Mouse (Mus musculus) cerebellum, adult 8-10 months (tissue): ENCODE data around the gene Gm20388.

ENCODE experiments used
- DNase-seq: peaks from one replicate; pipeline ENCODE4 v3.0.0; 2022

Gene Gm20388

DNA sequence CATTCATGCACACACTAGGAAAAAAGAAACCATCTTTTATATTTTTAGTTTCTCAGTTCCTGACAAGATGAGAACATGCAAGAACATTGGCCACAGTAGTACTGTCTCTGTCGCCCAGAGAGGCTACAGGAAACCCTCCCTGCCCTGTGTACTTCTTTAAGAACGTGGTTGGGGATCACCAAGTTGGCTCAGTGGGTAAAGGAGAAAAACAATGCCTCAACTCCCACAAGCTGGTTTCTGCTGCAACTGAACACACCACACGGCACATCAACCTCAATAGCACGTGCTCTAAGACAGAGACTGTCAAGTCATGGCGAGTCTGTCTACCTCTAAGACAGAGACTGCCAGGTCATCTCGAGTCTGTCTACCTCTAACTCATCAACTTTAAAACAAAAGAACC lies 3042.4 kb downstream of the Gm20388 start:
- no peak for DNase-seq

DNA sequence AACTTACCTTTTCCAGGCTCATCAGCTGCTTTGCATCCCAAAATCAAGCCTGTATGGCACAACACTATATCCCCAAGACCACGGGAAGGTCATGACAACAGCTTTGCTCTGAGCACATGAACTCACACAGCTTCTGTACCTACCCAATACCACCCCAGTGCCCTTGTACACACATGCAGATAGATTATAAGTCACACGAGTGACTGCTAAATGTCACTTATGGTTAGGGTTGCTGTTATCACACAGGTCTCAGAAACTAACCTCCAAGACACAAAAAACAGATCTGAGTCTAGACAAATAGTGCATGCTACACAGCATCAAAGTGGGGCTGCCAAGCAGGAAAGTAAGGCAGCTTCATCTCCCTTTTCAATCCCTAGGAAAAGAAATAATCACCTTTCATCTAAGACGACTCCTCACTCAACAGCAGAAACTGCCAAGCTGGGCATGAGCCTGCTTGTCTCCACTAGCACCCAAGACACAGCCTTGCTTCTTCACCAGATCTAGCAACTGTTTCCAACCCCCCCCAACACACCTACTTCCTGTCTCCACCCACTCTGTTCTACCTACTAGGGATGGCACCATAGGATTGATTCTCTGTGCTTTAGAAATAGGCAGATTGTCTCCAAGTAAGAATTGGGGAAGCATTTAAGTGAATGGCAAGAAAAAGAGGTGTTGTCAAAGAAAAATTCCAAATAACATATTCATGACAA lies 3043.6 kb downstream of the Gm20388 start:
- DNase-seq = no peak

DNA sequence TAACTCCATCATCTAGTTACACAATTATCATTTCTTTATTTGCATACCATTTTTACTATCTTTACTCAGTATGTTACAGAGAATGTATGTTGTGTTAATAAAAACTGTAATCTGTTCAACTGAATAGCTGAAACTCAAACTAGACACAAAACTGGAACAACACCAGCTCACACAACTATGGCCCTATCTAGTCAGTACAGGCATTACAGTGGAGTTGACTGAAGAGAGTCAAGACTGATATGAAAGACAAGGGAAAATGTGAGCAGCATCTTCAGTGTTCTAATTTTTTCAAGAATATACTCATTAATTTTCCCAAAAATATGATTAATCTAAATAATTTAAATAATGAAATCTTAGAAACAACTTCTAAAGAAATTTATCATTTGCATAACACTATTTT lies 3044.6 kb downstream of the Gm20388 start:
- DNase-seq = no peak

DNA sequence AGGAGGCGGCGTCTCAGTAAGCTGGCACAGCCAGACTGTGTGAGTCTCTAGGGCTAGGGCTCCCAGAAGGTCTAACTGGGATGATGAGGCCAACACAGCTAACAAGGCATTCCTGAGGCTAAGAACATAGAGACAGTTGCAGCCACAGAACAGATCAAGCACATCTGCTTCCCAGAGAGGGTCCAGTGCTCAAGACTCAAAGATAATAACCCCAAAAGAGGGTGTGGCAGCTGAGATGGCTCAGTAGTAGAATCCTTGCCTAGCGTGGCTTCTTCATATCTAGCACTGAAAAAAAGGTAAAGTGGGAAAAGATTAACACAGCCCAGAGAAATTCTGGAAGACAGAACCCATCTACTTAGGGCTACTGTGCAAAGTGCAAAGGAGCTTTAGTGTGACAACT lies 3045.4 kb downstream of the Gm20388 start:
- DNase-seq = no peak

DNA sequence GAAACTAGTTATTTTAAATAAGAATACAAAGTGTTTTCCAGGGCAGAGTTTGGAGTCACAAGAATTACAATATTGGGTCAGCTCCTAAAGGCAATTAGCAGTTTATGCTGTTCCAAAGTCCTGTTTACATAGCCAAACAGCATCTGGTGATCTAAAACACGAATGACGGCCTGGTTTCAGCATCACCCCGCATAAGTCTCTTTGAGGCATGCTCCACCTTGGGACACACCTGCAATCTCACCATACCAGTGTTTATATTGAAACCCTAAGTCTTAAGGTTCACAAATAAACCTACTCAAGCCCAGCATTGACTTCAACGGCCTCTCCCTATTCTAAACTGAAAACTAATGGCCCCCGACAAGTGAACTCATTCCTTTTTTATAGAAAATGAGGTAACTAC lies 3049.7 kb downstream of the Gm20388 start:
- no peak for DNase-seq

DNA sequence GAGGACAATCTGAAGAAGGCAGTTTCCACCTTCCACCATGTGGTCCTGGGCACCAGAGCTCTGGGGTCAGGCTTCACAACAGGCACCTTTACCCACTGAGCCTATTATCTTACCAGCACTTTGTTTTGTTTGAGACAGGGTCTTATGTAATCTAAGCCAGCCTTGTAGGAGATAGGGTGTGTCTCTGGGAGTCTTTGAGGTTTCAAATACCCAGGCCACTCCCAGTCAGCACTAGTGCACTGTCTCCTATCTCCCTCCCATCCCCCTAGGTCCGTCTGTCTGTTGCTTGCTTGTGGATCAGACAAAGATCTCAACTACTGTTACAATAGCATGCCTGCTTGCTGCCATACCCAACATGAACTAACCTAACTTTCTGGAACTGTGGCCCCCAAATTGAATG lies 3050.3 kb downstream of the Gm20388 start:
- no peak for DNase-seq

DNA sequence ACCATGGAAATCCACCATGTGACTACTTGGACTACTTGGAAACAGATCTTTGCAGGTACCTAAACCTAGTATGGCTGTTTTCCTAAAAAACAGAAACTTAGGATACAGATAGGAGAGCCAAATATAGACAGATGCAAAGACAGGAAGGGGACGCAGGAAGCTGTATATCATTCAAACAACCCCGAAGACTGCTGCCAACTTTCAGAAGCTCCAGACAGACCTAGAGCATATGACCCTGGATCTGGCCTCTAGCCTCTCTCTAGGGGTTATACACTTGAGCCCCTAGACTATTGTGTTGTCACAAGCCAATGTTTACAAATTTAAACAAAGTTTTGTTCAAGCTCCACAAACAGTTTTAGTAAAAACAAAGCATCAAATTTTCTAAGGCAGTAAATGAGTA lies 3050.8 kb downstream of the Gm20388 start:
- no peak for DNase-seq

DNA sequence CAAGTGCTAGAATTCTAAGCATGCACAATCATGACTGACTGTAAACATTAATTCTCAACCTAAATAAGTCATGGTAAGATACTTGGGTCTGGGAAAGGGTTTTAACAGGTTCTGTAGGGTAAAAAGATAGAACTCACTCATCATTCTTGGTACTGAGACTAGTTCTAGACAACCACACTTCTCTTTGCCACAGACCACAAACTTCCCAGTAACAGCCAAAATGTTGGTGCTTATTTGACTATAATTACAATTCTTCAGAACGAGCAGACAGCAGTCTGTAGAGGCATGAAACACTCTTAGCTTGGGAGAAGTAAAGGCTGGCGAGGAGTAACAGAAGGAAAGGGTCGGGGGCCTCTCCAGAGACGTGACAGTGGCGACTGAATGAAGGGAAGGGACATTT lies 3051.4 kb downstream of the Gm20388 start:
- no peak for DNase-seq

DNA sequence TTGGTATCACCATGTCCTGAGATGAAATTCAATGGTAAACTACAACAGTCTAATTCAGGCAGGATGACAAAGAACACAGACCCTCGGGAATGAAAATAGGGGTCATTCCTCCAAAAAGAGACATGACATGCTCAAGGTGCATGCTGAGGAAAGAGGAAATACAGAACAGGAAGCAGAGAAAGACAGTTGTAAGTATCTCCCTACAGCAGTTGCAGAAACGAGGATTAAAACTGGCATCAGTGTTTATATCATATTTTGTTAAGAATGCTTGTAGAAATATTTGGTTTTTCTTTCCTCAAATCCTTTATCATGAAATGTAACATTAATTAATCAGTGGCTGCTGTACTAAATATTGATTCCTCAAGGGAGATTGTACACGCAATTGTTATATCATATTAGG lies 3056.0 kb downstream of the Gm20388 start:
- DNase-seq = no peak

DNA sequence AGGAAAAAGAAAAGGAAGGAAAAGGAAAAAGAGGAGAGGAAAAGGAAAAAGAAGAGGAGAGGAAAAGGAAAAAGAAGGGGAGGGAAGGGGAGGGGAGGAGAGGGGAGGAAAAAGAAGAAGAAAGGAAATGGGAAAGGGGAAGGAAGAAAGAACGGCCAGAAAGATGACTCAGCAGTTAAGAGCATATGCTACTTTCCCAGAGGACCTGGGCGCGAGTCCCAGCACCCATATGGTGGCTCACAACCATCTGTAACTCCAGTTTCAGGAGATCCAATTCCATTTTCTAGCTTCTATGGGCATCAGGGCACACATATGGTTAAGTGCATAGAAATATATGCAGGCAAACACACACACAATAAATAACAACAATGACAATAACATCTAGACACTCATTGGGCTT lies 3057.5 kb downstream of the Gm20388 start:
- DNase-seq = no peak

DNA sequence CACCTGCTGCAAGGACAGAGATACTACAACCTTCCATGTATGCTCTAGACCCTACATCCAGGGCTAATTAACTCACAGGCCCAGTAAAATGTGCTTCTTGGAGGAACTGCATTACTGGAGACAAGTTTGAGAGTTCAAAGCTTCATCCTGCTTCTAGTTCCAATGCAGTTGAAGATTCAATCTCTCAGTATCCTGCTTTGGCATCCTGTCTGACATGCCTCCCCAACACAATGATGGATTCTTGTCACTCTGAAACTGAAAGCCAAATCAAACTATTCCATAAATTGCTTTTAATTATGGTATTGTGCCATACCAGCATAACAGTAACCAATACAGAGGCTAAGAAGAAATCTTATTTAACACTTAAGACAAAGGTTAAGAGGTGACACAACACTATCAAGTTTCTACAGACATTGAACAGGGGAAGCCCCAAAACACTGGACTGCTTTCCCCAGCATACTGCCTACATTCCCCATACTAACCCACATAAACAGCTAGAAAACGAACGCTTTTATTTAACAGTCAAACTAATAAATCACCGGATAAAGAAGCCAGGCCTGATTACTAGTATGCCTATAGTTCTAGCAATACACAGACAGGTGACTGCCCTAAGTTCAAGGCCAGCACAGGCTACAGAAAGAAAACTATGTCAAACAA lies 3059.5 kb downstream of the Gm20388 start:
- no peak for DNase-seq

DNA sequence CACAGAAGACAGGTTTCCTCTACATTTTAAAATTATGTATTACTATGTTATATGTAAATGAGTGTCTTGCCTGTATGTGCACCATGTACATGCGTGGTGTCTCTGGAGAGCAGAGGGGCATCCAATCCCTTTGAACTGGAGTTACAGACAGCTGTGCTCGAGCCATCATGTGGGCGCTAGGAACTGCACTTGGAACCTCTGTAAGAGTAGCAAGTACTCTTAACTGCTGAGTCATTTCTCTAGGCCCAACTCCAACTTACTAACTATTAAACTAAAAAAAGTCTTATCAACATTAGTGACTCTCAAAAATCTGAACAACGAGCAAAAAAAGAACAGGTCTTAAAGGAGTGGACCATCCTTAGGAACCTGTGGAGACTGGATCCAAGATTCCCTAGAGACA lies 3065.4 kb downstream of the Gm20388 start:
- DNase-seq = no peak

DNA sequence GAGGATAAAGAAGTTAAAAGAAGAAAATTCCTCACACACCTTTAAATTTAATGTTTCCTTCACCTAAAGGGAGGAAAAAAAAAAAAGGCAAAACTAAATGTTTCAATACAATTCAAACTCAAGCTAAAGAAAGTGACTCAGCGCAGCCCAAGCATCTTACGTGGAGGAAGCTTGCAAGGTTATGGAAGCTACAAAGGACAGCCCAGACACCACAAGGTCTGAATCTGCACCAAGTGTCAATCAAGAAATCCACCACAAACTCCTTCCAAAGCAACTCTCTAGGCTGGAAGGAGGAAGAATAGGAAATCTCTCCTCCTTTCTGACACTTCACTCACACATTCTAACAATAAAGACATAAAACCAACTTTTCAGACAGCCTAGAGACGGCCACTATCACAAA lies 3068.8 kb downstream of the Gm20388 start:
- no peak for DNase-seq

DNA sequence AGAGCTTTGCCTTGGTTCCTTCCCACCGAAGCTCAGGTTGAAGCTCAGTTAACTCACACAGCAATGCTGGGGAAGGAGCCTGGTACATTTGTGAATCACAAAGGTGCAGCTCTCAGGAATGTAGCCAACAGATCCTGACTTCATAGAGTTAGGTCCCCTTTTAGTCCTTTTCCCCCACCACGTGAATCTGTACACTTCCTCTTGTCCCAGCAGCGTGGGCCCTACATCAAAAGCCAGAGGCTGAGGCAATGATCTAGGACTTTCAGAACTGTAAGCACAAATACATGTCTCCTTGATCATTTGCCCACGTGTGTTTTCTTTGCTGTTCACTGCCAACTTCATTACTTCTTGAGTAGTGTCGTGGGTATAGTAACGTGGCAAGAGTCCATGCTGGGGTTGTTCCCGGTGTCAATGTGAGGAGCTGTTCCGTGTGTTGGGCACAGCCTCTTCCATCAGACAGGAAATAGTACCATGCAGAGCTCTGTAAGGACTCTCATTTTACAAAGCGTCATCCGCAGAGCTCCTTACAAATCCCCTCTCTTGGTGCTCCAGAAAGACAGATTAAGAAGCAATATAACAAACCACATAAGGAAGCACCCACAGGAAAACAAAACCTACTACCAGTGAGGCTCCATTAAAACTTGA lies 3069.3 kb downstream of the Gm20388 start:
- DNase-seq = no peak

DNA sequence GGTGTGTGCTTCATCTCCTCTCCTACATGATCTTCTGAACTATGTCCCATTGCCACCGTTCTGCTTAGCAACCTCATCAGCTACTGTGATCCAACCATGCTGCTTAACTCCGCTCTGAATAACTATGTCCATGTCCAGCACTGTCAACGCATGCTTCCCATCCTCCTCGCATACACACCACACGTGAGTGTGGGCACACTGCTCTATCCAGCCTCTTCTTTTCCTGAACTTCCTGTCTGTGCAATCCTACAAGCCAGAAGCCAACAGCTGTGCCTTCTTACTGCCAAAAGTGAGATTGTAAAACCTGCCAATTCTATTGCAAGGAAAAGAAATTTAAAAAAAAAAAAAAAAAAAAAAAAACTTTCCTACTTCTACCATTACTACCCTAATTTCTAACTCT lies 3071.0 kb downstream of the Gm20388 start:
- DNase-seq = no peak

DNA sequence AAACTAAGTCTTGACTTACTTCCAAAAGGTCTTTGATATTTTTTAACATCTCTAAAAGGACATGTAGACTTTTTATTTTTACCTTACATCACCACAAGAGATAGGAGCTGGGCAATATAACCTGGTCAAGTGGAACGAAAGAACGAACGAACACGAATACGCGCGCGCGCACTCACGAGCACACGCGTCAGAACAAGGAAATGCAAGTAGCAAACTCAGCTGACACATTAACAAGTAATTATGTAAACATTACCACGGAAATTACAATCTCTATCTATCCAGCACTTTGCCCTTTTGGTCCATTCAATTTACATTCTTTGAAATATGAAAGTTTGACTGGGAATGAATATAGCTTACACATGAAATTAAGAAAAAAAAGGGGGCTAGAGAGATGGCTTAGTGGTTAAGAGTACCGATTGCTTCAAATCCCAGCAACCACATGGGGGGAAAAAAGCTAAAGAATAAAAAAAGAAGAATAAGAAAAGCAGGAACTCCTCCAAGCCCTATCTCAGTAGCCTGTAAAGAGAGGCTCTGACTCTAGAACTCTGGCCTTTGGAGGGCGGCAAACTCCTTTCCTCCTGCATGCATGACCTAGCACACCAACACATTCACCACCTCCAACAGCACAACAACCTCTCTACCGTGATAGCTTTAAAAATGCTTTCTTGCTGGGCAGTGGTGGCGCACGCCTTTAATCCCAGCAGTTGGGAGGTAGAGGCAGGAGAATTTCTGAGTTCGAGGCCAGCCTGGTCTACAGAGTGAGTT lies 3072.7 kb downstream of the Gm20388 start:
- no peak for DNase-seq

DNA sequence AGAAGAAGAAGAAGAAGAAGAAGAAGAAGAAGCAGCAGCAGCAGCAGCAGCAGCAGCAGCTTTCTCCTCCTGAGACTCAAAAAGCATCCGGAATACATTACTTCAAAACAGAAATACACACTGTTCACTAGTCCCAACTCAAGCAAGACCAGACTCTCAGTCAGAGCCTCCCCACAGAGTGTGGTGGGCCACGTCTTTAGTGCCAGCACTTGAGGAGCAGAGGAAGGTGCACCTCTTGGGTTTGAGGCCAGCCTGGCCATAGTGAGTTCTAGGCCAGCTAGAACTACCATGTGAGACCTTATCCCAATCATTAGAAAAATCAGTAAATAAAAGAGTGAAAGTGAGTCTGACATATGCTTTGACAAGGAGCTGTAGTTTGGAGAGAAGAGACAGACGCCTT lies 3073.5 kb downstream of the Gm20388 start:
- no peak for DNase-seq

DNA sequence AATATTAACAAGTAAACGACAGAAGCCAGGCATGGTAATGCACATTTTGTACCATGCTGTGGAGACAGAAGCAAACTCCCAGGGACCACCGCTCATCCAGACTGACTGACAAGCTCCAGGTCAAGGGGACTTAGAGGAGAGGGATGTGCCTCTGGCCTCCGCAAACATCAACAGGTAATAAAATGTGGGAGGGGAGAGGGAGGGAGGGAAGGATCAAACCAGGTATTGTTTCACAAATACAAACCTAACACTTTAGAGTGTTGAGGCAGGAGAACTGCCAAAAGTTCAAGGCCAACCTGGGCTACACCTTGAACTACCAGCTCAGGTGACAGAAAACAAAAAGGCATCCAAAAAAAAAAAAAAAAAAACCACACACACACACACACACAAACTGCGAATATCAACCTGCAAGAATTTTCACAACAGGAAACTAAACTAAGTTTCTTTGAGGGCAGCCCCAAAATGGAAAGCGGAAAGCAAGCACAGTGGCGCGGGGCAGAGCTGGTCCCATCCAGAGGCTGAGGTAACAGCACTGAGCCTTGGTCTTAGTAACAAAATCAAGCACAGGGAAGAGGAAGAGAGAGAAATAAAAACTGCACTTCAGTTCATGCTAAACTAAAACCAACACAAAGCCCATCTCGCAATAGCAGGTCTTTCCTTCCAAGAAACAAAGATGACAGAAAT lies 3076.0 kb downstream of the Gm20388 start:
- no peak for DNase-seq

DNA sequence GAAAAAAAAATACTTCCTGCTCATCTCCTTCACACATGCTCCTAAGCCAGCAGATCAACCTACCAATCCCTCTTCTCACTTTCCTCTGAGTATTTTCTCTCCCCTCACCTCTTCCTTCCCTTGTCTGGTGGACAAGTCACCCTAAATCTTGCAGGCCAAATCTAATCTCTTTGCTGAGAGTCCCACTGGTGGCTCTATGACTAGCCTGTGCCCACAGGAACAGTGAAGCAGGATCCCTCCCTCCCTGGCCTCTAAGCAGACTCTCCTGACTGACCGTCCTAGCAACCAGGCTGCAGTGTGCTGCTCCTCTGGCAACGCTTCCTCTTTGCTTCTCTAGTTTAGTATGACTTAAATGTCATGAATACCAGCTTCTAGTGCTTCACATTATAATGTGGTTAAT lies 3076.6 kb downstream of the Gm20388 start:
- no peak for DNase-seq

DNA sequence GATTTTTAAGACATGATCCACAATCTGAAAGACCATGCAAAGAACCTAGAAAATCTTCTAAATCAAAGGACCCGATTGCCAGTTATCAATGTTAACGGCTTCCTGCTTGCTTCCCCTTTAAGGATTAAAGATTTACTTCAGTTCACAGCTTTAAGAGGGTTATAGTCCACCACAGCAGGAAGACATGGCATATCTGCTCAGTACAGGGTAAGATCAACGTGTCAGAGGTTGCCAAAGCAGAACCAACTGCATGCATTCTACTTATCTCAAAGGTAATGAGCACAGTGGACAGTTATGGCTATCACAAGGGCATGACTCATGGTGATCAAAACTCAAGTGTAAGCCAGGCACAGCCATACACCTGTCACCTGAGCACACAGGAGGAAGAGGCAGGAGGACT lies 3078.3 kb downstream of the Gm20388 start:
- DNase-seq = no peak

DNA sequence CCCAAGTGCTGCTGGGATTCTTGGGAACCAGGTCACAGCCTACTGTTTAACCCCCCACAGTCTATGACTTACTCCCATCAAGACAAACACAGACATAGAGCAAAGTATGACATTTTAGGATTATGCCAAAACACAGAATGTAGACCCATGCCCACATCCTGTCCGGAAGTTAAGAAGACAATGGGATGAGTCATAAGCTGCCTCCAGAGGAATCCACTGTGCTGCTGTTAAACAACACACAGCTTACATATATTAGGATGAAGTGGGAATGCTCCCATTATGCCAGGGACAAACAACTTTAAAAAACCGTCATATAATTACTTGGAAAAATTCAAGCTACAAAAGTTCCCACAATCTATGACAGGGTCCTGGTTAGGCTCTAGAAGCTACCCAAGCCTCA lies 3079.3 kb downstream of the Gm20388 start:
- no peak for DNase-seq

DNA sequence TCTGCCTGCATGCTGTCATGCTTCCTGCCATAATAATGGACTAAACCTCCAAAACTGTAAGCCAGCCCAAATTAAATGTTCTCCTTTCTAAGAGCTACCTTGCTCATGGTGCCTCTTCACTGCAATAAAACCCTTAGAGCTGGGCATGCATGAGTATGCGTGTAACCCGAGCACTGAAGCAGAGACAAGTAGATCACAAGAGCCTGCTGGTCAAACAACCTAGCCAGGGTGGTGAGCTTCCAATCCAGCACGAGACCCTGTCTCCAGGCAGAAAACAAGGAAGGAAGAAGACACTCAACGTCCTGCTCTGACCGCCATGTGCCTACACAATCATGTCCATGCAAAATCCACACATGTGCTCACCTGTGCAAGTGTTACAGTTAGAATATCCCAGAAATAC lies 3080.7 kb downstream of the Gm20388 start:
- DNase-seq = no peak

DNA sequence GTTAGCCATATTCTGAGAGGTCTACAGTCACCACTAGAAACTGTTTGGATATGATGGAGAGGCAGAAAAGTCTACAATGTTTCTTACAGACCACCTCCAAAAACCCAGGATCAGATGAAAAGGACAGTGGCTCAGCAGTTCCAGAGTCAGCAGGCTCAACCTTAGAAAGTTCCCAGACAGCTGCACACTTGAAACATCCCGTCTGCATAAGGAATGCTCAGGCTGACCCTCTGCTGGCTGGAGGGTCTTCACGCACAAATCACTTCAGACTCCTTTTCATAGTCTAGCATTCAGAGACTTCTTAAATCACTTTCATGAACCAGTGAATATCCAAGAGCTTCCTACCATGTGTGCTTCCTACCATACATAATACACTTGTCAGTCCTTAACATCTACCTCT lies 3081.7 kb downstream of the Gm20388 start:
- no peak for DNase-seq
